8 mouse cellular contexts compared by ENCODE assay signal in genomic region chr11:69095511-69096231, GRCm38 (mm10). TPM values are rescaled to one million over a fixed set of nuclear protein-coding genes. Genes with fewer than 3 reads are reported as not detected.
A peak's percentile ranks its signal among the peaks of the same experiment; 100 is the strongest.
DNase-seq lines count a peak whose midpoint lies in the region; ATAC-seq and TF ChIP-seq lines count a peak whose summit lies in the region.

No protein-coding gene starts in this region.

- peak overlapping the region; percentile 53 for H3K9ac ChIP-seq in forebrain, embryonic 12.5 days
- peak overlapping the region; percentile 69 for H3K9ac ChIP-seq in intestine, embryonic 15.5 days
- H3K9ac ChIP-seq in lung, embryonic 14.5 days, result peak overlapping the region; percentile 70

- no peaks in the 10 kb centered on the region for H3K27me3 ChIP-seq in E14TG2a.4 (ENCODE audit: insufficient read depth, low read length)
- no peaks in the 10 kb centered on the region for H3K27me3 ChIP-seq in forebrain, embryonic 12.5 days
- no peaks in the 10 kb centered on the region for H3K27me3 ChIP-seq in intestine, embryonic 15.5 days (replicated peaks)
- H3K27me3 ChIP-seq in lung, embryonic 14.5 days (ENCODE audit: insufficient read depth, low read length), result no peaks in the 10 kb centered on the region

- peak overlapping the region; percentile 72 for H3K4me2 ChIP-seq in forebrain, embryonic 12.5 days
- H3K4me2 ChIP-seq in intestine, embryonic 15.5 days (replicated peaks), result peak overlapping the region; percentile 86
- H3K4me2 ChIP-seq in lung, embryonic 14.5 days, result peak overlapping the region; percentile 97

- peaks cover 84% of the 10 kb centered on the region for H3K4me1 ChIP-seq in E14TG2a.4 (replicated peaks; ENCODE audit: low read depth, low read length)
- peaks cover 67% of the 10 kb centered on the region for H3K4me1 ChIP-seq in forebrain, embryonic 12.5 days
- H3K4me1 ChIP-seq in intestine, embryonic 15.5 days (replicated peaks), result peaks cover 54% of the 10 kb centered on the region
- H3K4me1 ChIP-seq in lung, embryonic 14.5 days (ENCODE audit: insufficient read depth), result peaks cover 32% of the 10 kb centered on the region

- peaks cover 25% of the 10 kb centered on the region for H3K36me3 ChIP-seq in E14TG2a.4 (ENCODE audit: insufficient read depth, low read length)
- H3K36me3 ChIP-seq in forebrain, embryonic 12.5 days (replicated peaks), result peaks cover 12% of the 10 kb centered on the region
- peaks cover 5% of the 10 kb centered on the region; the same call in 1 of the 2 replicates for H3K36me3 ChIP-seq in intestine, embryonic 15.5 days
- H3K36me3 ChIP-seq in lung, embryonic 14.5 days (ENCODE audit: insufficient read depth), result peaks cover 25% of the 10 kb centered on the region

- DNase-seq in cerebellum, adult 11 months, result peak; percentile 33
- DNase-seq in cerebellum, postnatal 10 days, result no peak
- DNase-seq in lung, embryonic 14.5 days, result peak; percentile 45
- peak; percentile 48 to 55 for DNase-seq in spleen, postnatal 36 days (ENCODE audit: low spot score in 2 of 2)
- no peak for DNase-seq in layer of hippocampus, adult 11-12 months (ENCODE audit: low spot score)

- no peak for TF ChIP-seq CTCF in E14TG2a.4 (conservative IDR thresholded peaks at IDR 0.05; ENCODE audit: low read length)
- no peak for TF ChIP-seq CTCF in lung, embryonic 14.5 days (IDR thresholded peaks at IDR 0.05; ENCODE audit: low read depth)

- H3K27ac ChIP-seq in forebrain, embryonic 12.5 days, result peak overlapping the region; percentile 63
- H3K27ac ChIP-seq in intestine, embryonic 15.5 days, result peak overlapping the region; percentile 93
- peak overlapping the region; percentile 98 for H3K27ac ChIP-seq in lung, embryonic 14.5 days (ENCODE audit: low read depth)

- ATAC-seq in forebrain, embryonic 12.5 days (ENCODE audit: low FRiP score), result no peak
- ATAC-seq in intestine, embryonic 15.5 days, result no peak
- no peak for ATAC-seq in lung, embryonic 14.5 days (ENCODE audit: insufficient read depth)

- no peaks in the 10 kb centered on the region for H3K9me3 ChIP-seq in E14TG2a.4 (ENCODE audit: low read length)
- no peaks in the 10 kb centered on the region for H3K9me3 ChIP-seq in forebrain, embryonic 12.5 days
- no peaks in the 10 kb centered on the region for H3K9me3 ChIP-seq in intestine, embryonic 15.5 days
- no peaks in the 10 kb centered on the region for H3K9me3 ChIP-seq in lung, embryonic 14.5 days (ENCODE audit: low read depth, low read length)

- H3K4me3 ChIP-seq in E14TG2a.4 (replicated peaks; ENCODE audit: low read length), result peak overlapping the region; percentile 87
- H3K4me3 ChIP-seq in forebrain, embryonic 12.5 days (replicated peaks), result peak overlapping the region; percentile 45
- peak overlapping the region; percentile 58 for H3K4me3 ChIP-seq in intestine, embryonic 15.5 days (replicated peaks)
- peak overlapping the region; percentile 55 for H3K4me3 ChIP-seq in lung, embryonic 14.5 days (ENCODE audit: low read depth, low read length)

- WGBS in forebrain, embryonic 12.5 days, result 4% methylated on average over 27 of the region's 27 CpGs
- WGBS in intestine, embryonic 15.5 days, result 2% methylated on average over 27 of the region's 27 CpGs
- WGBS in lung, embryonic 14.5 days, result 2% methylated on average over 27 of the region's 27 CpGs

RNA-seq across cellular contexts. Expression of gene Per1, which starts 0.7 kb away (rescaled TPM):
- 7.8 and 12.3 TPM in 2 replicates for polyA plus RNA-seq in forebrain, embryonic 12.5 days (2016; fragmentation: Nextera tagmentation; extraction: Ambion mirVana)
- 11.9 and 15.6 TPM in 2 replicates for polyA plus RNA-seq in intestine, embryonic 15.5 days (2015; fragmentation: Nextera tagmentation; extraction: Ambion mirVana)
- 15.4 and 23.7 TPM in 2 replicates for polyA plus RNA-seq in lung, embryonic 14.5 days (2014; fragmentation: Nextera tagmentation; extraction: Ambion mirVana)

RNA-seq across cellular contexts. Expression of gene Vamp2, which starts 7.4 kb away (rescaled TPM):
- polyA plus RNA-seq in forebrain, embryonic 12.5 days (2016; fragmentation: Nextera tagmentation; extraction: Ambion mirVana), result 103 and 121 TPM in 2 replicates
- 61.8 and 64.2 TPM in 2 replicates for polyA plus RNA-seq in intestine, embryonic 15.5 days (2015; fragmentation: Nextera tagmentation; extraction: Ambion mirVana)
- 64.0 and 64.2 TPM in 2 replicates for polyA plus RNA-seq in lung, embryonic 14.5 days (2014; fragmentation: Nextera tagmentation; extraction: Ambion mirVana)

RNA-seq across cellular contexts. Expression of gene Hes7, which starts 24.5 kb away (rescaled TPM):
- 0.31 and 0.43 TPM in 2 replicates for polyA plus RNA-seq in forebrain, embryonic 12.5 days (2016; fragmentation: Nextera tagmentation; extraction: Ambion mirVana)
- polyA plus RNA-seq in intestine, embryonic 15.5 days (2015; fragmentation: Nextera tagmentation; extraction: Ambion mirVana), result 0.62 and 0.70 TPM in 2 replicates
- polyA plus RNA-seq in lung, embryonic 14.5 days (2014; fragmentation: Nextera tagmentation; extraction: Ambion mirVana), result 0.57 and 0.68 TPM in 2 replicates

RNA-seq across cellular contexts. Expression of gene Tmem107, which starts 25.1 kb away (rescaled TPM):
- 53.4 and 56.9 TPM in 2 replicates for polyA plus RNA-seq in forebrain, embryonic 12.5 days (2016; fragmentation: Nextera tagmentation; extraction: Ambion mirVana)
- polyA plus RNA-seq in intestine, embryonic 15.5 days (2015; fragmentation: Nextera tagmentation; extraction: Ambion mirVana), result 43.7 and 47.6 TPM in 2 replicates
- 51.0 and 54.4 TPM in 2 replicates for polyA plus RNA-seq in lung, embryonic 14.5 days (2014; fragmentation: Nextera tagmentation; extraction: Ambion mirVana)

RNA-seq across cellular contexts. Expression of gene 9130213A22Rik, which starts 26.7 kb away (rescaled TPM):
- 0.11 TPM in 1 of 2 replicates, not detected in the other for polyA plus RNA-seq in forebrain, embryonic 12.5 days (2016; fragmentation: Nextera tagmentation; extraction: Ambion mirVana)
- polyA plus RNA-seq in intestine, embryonic 15.5 days (2015; fragmentation: Nextera tagmentation; extraction: Ambion mirVana), result 0.29 and 0.34 TPM in 2 replicates
- polyA plus RNA-seq in lung, embryonic 14.5 days (2014; fragmentation: Nextera tagmentation; extraction: Ambion mirVana), result 0.19 and 0.41 TPM in 2 replicates

Comparison
In these comparisons a context has a peak if more than half of its experiments do, and no peak if none do; other contexts are left out.
1. DNase-seq: peak in cerebellum, adult 11 months (single experiment), lung, embryonic 14.5 days (single experiment) and spleen, postnatal 36 days (2 of 2); none in cerebellum, postnatal 10 days (0 of 2) and layer of hippocampus, adult 11-12 months (single experiment).
2. Peak in every context shown above with its lines, with median percentiles within 50 percentile points of each other: H3K4me3 ChIP-seq, H3K27ac ChIP-seq, H3K4me2 ChIP-seq and H3K9ac ChIP-seq.